Mouse (Mus musculus): ENCODE results near the gene Prss56.
A peak's percentile ranks its signal among the peaks of the same experiment; 100 is the strongest.

Prss56 gene

DNA sequence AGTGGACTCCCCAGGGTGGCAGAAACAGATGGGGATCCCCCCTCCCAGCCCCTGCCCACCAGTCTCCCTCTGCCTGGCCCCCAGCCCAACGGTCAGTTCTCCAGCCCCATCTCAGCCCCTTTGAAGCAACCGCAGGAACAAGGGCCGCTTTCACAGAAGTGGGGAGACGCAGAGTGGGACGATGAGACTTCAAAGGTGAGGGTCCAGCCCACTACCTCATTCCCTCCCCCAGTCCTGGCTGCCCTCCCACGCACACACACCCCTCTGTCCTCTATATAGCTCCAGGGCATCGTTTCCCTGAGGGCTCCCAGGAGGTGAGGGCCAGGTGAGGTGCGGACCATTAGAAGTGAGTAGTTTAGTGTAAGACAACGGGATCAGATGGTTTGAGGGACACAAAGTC, at the start of gene Prss56:
Gene Prss56, plus strand, starts transcription at position 301 of the 400 bp plus-strand sequence.
- DNase-seq (ENCODE audit: low spot score in 2 of 2): no peak

DNA sequence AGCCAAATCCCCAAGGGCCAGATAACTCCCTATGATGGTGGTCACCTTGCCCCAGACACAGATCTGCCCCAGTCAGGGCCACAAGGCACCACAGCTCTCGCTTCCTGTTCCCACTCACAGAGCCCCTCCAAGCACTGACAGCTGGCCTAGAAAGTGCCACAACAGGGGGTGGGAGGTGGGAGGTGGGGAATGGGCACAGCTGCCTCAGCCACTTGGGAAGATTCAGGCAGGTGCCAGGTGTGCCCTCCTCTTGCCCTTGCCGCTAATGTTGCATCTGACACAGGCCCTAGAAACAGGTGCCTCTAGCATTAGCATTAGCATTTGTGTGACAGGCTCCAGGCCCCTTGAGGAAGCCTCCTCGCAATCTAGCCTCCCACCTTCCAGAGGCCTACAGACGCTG, 41.6 kb upstream of the Prss56 start:
- DNase-seq (ENCODE audit: low spot score in 2 of 2): no peak

DNA sequence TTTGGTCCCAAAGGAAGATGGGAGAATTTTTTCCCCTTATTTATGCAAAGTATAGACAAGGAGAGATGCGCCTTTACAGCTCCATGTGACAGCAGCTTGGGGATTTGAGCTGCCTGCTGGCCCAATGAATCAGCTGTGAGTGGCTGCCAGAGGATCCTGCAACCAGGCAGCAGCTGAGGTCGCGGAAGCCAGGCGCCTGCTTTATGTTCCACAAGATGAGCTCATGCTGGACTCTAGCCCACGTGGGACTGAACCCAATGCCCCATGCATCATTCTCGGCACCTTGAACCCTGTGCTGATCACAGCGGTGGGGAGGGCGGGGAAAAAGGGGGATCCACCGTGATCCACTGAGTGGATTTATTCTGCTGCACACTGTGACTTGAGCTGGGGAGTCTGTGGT, 40.7 kb upstream of the Prss56 start:
- no peak for DNase-seq (ENCODE audit: low spot score in 2 of 2)

DNA sequence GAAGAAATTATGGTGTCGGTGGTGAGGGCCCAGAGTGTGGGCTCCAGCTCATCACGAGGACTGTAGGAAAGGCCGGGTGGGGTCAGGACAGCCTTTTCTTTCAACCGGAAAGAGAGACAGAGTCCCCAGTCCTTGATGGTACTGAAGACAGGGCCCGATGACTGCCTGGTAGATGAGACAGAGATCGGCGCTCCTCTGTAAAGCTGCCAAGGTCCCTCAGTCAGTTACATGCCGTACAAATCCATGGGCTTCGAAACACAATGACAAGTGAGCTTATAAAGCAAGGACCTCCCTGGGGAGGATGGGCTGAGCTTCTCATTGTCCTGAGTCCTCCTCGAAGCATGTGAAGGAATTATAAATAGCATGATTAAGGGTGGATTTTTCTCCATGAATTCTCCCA, 40.0 kb upstream of the Prss56 start:
- DNase-seq (ENCODE audit: low spot score in 2 of 2): no peak

DNA sequence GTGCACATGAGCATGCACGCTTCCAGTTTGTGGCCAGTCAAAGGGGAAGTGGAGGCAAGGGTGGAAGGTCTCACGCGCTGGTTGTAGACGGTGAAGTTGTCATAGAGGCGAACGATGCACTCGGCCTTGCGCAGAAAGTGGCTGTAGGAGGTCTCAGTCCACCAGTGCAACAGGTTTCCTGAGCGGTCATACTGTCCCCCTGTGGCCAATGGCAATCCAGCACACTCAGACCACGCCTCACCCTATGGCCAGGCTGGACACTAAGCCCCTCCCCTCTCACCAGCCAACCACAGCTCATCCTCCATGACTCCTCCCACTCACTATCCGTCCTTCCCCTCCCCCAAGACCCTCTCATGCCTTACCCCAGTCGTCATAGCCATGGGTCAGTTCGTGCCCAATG, 33.7 kb upstream of the Prss56 start:
- no peak for DNase-seq (ENCODE audit: low spot score in 2 of 2)

DNA sequence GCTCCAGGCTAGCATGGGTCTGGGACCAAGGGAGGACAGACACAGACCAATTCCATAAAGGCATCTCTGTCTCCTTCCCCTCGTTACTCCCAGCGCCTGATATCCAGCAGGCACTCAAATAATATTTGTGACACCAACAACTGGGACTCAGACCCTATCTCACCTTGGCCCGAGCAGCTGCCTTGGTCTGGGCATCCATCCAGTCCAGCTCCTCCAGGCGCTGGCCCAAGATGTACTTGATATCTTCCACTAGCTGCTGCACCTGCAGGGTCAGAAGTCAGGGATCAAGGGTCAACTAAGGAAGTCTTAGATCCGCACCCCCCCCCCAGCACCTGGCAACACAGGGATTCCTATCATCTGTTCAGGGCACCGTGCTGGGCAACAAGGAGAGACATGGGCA, 31.8 kb upstream of the Prss56 start:
- DNase-seq (ENCODE audit: low spot score in 2 of 2): no peak

DNA sequence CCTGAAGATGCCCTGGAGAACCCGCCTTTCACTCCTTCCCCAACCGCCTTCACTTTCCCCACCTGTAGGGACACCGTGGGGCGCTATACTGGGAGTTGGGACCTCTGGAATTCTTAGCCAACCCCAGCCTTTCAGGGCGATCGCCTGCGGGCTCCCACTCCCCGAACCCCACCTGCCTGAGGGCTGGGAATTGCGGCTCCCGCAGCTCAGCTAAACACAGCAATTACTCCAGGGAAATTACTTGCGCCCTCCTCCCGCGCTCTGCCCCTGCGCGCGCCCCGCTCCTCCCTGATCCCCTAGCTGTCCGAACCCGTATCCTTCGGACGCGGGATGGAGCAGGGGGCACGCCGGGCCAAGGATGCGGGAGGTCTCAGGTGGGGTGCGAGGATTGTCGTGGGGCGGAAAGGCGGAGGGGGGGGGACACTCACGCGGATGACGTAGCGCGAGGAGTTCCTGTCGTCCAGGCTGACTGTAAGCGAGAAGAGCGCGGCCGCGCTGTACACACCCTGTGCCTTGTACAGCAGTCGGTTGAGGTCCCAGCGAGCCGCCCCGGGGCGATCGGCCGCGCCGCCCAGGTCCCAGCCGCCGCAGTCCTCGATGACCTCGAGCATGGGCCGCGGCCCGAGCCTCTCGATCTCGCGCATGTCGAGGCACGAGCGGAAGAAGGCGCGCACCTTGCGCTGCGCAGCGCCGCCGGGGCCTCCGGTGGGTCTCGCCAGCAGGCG, 29.2 kb upstream of the Prss56 start:
- DNase-seq (ENCODE audit: low spot score in 2 of 2): no peak

DNA sequence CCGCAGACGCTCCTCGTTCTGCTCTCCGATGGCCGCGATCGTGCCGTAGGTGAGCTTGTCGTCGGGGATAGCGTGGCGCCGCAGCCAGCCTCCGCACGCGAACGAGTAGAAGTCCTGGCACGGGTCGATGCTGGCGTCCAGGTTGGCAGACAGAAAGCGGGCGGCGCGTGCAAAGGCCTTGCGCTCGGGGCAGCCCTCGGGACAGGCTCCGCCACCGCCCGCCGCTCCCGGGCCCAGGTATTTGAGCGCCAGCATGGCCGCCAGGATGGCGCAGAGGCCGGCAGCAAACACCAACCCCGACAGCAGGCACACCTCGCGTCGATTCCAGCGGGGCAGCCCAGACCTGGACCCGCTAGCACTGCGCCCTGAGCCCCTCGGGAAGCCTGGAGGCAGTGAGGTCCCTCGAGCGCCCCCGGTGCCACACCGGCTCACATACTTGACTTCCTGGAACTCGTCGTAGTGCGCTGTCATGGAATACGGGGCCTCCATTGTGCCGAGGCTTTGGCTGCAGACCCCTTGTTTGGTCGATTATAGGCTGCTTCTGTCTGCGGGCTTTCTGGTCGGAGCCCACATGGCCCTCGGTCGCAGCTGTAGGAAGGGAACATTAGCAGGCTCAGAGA, 28.5 kb upstream of the Prss56 start:
- no peak for DNase-seq (ENCODE audit: low spot score in 2 of 2)

DNA sequence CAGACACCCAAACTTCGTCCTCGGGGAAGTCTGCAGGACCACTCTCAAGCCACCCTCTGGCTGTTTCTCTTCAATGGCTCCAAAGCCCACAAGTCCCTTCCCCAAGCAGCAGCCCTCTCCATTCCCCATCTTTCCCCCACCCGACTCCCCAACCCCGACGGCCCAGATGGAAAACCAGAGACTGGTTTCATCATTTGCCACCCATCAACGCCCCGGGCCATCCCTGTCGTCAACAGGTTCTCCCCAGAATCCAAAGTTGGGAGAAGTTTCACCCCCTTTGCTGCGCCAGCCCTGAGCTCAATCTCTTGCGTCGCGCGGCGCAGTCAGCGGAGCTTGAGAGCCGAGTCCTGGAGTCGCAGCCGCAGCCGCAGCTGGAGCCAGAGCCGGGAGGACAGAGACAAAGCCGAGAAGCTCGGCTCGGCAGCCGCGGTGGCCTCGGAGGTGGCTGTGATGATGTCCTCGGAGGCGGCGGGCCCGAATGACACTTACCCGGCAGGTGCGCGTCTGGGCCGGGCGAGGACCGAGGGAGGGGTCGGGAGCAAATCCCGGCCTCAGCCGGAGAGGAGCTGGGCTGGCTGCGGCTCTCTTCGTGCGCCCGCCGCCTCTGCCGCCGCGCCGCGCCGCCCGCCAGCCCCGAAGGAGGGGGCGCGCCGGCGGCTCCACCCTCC, 27.4 kb upstream of the Prss56 start:
- no peak for DNase-seq (ENCODE audit: low spot score in 2 of 2)

DNA sequence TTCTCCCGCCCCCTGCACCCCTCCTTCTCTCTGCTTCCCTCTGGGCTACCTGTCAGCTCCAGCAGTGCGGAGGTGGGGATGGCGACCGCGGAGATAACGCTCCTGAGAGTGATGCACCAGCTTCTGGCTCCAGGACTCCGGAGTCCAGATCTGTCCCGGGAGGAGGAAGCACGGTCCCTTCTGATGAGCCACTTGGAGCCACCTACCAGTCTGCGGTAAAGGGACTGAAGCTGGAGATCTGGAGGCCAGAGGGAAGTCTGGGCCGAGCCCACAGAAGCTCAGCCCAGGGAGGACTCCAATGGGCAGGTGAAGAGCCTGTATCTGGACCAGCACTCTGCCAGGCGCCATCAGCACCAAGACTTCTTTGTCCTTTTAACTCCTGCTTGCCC, 26.9 kb upstream of the Prss56 start, which contains the start of gene Ecel1:
Gene Ecel1, minus strand, starts transcription at position 323 of the 389 bp plus-strand sequence.
- DNase-seq (ENCODE audit: low spot score in 2 of 2): no peak

DNA sequence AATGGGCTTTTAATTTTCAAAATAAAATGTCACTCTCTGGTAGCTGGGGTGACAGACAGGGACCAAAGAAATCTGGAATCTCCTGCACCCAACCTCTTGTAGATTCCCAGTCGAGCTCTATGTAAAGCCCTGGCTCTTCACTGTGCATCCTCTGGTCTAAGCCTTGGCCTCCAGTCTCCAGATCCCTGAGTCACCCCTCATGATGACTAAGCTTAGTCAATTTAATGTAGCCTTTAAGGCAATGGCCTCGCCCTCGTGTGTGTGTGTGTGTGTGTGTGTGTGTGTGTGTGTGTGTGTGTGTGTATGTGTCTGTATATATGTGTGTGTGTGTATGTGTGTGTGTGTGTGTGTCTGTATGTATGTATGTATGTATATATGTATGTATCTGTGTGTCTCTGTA, 23.7 kb upstream of the Prss56 start:
- DNase-seq (ENCODE audit: low spot score in 2 of 2): no peak

DNA sequence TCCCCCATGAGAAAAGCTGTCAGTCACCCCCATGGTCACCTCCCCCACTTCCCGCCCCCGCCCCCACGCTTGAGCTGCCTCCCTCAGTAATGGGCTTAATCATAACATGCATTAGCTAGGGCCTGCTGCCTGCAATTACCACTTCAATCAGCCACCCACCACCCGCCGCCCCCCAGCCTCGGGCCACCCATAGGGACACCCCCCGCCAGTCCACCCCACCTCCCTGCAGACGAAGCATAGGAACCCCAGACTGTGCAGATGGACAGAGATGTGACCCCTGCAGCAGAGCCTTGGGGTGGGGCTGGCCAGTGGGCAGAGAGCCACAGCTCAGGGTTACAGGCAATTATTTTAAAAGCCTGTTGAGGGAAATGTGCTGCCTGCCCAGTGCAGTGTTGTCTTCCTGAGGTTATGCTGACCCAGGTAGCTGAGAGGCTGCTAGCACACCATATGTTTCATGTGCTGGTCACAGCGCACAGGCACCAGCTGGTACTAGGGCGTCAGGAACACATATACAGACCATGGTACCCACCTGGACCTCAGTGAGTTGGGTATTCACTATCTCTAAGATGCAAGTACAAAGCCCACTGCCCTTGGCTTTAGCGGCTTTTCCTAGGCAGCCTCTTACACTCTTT, 18.8 kb upstream of the Prss56 start:
- no peak for DNase-seq (ENCODE audit: low spot score in 2 of 2)

DNA sequence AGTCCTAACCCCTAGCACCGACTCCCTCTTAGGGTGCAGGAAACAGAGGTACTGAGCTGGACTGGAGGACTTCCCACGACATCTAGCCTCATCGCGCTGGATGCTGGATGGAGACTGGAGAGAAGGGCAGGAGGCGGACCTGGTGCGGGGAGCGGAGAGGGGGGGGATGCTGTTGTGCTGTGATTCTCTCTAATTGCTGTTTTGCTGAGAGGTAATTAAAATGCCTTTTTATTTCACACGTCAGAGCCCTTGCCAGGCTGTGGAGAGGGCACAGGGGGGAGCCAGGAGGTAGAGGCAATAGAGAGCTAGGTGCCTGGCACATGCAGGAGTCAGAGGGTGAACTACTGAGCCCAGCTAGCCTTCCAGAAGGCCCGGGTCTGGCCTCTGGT, 18.3 kb upstream of the Prss56 start:
- DNase-seq (ENCODE audit: low spot score in 2 of 2): no peak

DNA sequence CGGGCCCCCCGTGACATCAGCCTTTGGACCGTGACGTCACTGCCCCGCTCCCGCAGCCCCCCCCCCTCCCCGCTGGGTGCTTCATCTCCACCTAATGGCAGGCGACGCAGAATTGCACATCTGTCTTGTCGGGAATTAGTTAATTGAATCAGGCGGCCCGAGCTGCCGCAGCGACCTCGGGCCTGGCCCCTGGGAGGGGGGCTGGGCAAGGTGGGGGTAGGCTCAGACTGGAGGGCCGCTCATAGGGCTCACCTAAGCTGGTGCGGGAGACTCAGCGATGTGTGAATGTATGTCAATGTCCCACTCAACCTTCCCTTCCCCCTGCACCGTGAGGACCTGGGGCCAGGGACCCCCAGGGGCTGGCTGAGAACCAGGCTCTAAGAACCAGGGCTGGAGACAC, 12.7 kb upstream of the Prss56 start:
- DNase-seq (ENCODE audit: low spot score in 2 of 2): no peak

DNA sequence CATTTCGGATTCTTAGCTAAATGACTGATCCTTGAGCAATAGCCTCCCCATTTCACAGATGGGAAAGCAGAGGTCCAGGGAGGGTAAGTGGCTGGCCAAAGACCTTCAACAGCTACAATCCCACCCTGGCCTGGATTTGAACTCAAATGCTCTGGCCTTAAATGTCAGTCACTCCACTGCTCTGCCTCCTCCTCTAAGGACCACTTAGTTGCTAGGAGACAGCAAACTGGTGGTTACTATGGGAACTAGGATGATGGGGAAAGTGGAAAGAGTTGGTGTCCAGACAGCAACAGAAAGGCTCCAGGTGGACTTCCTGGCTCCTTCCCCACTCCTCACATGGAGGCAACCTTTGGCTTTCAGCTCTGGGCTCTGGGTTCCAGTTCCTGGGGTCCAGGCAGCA, 11.8 kb upstream of the Prss56 start:
- no peak for DNase-seq (ENCODE audit: low spot score in 2 of 2)

DNA sequence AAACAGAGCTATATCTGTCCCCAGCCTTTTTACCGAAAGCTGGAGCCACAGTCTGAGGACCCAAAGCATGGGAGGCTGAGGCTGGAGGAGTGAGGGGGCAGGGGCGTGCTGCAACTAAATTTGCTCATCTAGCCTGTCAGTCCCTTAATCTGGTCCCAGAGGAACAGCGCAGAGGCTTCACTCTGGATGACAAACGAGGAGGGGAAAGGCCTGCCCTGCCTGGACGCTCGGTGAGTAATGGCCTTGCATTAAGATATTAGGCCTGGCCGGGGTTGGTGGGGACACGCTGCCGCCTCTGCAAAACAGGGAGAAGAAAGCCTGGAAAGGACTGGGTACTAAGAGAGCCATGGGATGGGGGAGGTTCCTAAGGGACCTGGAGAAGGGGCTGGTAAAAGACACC, 10.8 kb upstream of the Prss56 start:
- DNase-seq (ENCODE audit: low spot score in 2 of 2): no peak

DNA sequence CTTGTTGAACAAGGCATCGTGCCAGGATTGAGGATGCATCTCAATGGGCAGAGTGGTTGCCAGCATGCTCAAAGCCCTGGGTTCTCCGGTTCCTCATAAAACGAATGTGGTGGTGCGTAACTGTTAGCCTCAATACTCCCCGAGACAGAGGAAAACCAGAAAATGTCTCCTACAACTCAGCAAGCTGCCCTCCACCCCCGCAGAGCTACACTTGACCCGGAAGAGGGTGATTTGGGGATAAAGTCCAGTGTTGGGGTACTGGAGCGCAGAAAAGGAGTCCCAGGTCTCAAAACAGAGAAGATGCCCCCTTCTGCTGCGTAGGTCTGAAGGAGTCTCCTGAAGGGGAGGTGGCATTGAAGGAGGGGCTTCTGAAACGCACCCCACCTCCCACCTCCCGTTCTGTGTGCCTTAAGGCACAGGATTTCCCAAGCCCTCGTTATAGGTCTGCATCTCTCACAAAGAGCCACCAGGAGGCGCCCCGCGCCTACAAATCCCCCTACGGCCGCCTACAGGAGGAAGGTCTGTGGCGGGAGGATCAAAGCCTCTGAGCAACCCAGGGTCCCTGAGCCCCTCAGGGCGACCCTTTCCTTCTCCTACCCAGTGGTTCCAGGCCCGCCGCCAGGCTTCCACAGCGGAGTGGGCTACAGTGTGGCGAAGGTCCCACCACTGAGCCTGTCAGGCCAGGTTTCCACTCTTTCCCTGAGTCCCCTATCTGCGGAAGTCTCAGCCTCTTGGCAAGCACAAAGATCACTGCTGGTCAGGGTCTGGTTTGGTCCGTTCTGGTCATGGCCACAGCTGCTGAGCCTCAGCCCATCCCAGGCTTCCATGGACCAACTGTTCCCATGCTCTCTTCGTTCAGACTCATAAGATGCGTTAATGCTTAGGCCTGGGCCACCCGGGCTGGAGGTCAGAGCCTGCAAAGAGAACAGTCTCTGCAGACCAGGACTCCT, 8.8 kb upstream of the Prss56 start:
- DNase-seq (ENCODE audit: low spot score in 2 of 2): peak; percentile 21 to 49

DNA sequence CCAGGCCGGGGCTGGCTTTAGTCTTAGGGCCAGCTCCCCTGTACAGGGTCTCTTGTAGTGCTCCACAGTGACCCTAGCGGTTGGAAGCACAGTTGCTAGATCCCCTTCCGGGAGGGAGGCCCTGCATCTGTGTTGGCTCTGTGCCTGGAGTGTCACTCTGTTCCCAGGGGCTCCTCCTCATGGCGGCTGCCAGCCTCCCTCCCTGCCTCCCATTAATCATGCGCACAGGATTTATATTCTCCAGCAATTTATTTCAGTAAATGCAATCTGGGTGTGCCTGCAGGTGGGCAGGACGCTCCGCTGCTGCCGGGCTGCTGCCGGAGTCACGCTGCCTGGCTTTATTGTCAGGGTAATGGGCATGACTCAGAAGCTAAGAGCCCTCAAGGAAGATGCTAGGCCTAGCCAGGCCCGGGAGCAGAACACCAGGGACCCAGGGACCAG, 7.2 kb upstream of the Prss56 start:
- no peak for DNase-seq (ENCODE audit: low spot score in 2 of 2)

DNA sequence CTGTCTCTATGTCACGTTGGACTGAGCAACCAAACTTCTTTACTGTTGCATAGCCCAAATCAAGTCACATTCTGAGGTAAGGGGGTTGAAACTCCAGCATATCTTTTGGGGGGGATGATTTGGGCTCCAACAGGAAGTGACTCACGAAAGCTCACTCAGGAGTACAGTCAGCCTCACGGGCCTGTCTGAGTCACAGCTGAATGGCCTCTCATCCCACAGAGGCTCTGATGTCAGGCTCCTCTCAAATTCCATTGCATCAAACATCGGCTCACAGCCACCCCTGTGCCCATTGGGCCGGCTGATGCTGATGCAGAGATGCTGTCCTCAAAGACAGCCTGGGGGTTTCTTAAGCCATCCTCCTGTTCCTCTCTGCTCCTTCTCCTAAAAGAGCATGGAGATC, 2.2 kb upstream of the Prss56 start:
- peak in 1 of 2 experiments; percentile 31 for DNase-seq (ENCODE audit: low spot score in 2 of 2)

DNA sequence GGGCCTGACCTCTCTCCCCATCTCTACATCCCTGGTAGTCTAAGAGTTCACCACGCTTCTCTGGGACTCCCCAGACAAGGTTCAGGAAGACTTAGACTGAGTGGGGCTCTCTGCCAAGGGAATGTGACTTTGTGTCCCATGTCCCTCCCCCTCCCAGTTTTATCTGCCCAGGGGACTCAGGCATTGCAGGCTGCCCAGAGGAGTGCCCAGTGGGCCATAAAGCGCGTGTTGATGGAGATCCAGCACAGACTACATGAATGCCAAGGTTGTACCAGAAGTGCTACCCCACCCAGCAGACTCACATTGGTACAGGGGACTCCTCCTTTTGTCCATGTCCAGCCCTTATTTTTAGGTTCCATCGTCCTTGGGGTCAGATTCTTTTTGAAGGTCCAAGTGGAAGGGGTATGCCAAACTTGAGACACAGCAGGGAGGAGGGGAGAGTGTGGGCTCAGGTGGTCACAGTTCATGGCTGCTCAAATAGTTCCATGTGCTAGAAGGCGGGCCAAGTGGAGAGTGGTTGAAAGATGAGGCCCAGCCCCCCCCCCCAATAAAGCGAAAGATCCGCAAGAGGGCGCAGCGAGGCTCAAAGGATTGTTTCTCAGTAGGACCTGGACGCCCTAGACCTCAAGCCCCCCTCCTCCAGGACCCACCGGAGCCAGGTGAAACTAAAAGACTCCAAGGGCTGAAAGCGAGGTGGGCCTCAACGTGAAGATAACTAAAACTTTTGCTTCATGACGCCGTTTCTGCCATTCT, 1.1 kb downstream of the Prss56 start:
- no peak for DNase-seq (ENCODE audit: low spot score in 2 of 2)

DNA sequence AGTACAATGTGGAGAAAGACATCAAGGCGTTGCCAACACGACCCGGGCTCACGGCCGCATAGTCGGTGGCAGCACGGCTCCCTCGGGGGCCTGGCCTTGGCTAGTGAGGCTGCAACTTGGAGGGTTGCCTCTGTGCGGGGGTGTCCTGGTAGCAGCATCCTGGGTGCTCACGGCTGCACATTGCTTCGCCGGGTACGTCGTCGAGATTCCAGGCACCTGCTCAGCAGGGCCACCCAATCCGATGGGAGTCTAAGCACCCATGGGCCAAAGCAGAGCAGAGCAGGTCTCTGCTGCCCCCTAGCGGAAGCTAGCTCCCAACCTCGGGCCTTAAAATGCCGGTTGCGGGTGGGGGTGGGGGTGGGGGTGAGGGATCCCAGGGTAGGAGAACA, 1.6 kb downstream of the Prss56 start:
- peak; percentile 38 to 70 for DNase-seq (ENCODE audit: low spot score in 2 of 2)
